Mouse (Mus musculus): ENCODE measurements around the gene Rsbn1l. TPM values are rescaled to one million over a fixed set of nuclear protein-coding genes. Genes with fewer than 3 reads are reported as not detected.

The Rsbn1l gene
- polyA plus RNA-seq, 1 experiment from 2014 or later: 3.7 TPM

DNA sequence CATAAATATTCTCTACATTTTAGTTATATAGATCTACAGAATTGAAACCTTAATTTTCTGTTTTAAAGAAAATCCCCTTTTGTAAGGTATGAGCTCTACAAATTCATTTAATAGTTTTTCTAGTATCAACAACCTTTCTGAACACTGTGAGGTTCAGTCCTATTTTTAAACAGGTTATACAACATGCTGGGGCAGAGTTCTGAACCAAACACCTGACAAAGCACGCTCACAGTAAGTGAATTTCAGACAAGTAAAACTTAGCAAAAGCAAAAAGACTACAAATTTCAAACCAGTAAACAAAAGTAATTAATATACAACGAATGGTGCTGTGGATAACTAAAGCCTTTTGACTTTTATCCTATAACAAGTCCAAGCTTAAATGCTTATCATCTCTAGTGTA lies 97.8 kb downstream of the Rsbn1l start:
- 75% methylated on average over 2 of the region's 2 CpGs for WGBS (ENCODE audit: insufficient replicate concordance)
- no peak overlapping the region for H3K27ac ChIP-seq (ENCODE audit: low read depth)
- H3K27me3 ChIP-seq (ENCODE audit: insufficient read depth, low read length): no peaks in the 10 kb centered on the region
- no peak overlapping the region for H3K9ac ChIP-seq (replicated peaks)
- no peak overlapping the region for H3K4me2 ChIP-seq (ENCODE audit: low read depth, low read length)
- ATAC-seq: no peak
- TF ChIP-seq EP300 (IDR thresholded peaks at IDR 0.05; ENCODE audit: low read depth): no peak
- no peak for TF ChIP-seq CTCF (IDR thresholded peaks at IDR 0.05; ENCODE audit: low read depth)
- H3K4me1 ChIP-seq (ENCODE audit: insufficient read depth): no peaks in the 10 kb centered on the region
- H3K36me3 ChIP-seq (replicated peaks; ENCODE audit: insufficient read depth, low read length): no peaks in the 10 kb centered on the region
- H3K9me3 ChIP-seq (ENCODE audit: low read length): no peaks in the 10 kb centered on the region
- DNase-seq: no peak
- H3K4me3 ChIP-seq (ENCODE audit: low read depth, low read length): no peak overlapping the region

DNA sequence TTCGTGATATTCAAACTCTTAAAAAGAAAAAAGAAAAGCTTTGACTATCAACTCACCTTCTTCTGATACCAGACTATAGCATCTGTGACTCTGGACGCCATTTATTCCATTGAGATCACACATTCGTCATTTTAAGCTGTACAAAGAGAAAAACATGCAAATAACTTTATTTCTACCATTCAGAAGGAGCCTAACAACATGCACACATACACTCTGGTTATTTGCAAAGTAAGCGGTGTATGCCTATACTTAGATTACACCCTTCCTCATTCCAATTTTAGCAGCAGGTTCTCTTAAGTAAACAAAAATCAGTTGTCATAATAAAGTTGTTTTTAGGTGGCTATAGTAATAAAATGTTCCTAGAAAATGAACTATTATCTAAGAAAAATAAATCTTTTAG lies 101.1 kb downstream of the Rsbn1l start:
- DNase-seq (no peak), ATAC-seq (no peak)
- Histone ChIP-seq H3K27ac (ENCODE audit: low read depth) (no peak overlapping the region), H3K9ac (replicated peaks) (no peak overlapping the region), H3K36me3 (replicated peaks; ENCODE audit: insufficient read depth, low read length) (no peaks in the 10 kb centered on the region), H3K27me3 (ENCODE audit: insufficient read depth, low read length) (no peaks in the 10 kb centered on the region), H3K9me3 (ENCODE audit: low read length) (no peaks in the 10 kb centered on the region), H3K4me3 (ENCODE audit: low read depth, low read length) (no peak overlapping the region), H3K4me2 (ENCODE audit: low read depth, low read length) (no peak overlapping the region), H3K4me1 (ENCODE audit: insufficient read depth) (no peaks in the 10 kb centered on the region)
- 78% methylated on average over 4 of the region's 4 CpGs for WGBS (ENCODE audit: insufficient replicate concordance)
- TF ChIP-seq EP300 (IDR thresholded peaks at IDR 0.05; ENCODE audit: low read depth) (no peak), CTCF (IDR thresholded peaks at IDR 0.05; ENCODE audit: low read depth) (no peak)

DNA sequence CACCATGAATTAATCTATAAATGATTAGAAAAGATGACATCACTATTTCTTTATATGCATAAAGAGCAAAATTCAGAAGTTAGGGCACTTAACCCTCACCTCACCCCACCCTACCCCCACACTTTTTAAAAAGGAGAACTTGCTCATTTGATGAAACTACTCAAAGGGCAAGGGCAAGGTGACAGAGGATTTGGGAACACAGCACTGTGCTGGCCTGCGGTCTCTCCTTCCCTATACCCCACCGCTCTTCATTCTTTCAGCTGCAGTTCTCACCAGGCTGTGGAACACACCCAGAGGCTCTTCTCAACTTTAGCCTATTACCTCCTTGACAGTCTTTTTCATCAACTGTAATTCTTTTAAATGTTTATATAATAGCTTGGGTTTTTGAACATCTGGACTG lies 109.2 kb downstream of the Rsbn1l start:
- WGBS (ENCODE audit: insufficient replicate concordance): 57% methylated on average over 2 of the region's 2 CpGs
- no peak for DNase-seq
- ATAC-seq: no peak

DNA sequence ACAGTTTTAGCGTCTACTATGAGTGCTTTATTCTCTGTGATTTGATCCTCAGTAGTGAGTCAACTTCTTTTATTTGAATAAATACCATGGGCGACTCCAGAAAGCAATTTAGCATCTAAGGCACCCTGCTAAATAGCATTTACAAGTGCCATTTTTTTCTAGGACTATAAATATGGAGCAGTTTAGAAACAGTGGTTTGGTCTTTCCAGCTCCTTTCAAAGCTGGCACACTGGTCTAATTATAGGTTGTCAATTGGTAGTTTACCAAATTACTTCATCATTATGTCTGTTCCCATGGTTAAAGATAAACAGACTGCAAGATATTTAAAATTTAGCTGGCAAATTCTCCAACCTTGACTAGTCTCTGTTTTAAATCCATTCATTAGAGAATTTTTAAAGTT lies 112.4 kb downstream of the Rsbn1l start:
- Histone ChIP-seq H3K4me2 (ENCODE audit: low read depth, low read length) (no peak overlapping the region), H3K4me1 (ENCODE audit: insufficient read depth) (no peaks in the 10 kb centered on the region), H3K36me3 (replicated peaks; ENCODE audit: insufficient read depth, low read length) (no peaks in the 10 kb centered on the region), H3K4me3 (ENCODE audit: low read depth, low read length) (no peak overlapping the region), H3K9ac (replicated peaks) (no peak overlapping the region), H3K27me3 (ENCODE audit: insufficient read depth, low read length) (no peaks in the 10 kb centered on the region), H3K27ac (ENCODE audit: low read depth) (no peak overlapping the region), H3K9me3 (ENCODE audit: low read length) (no peaks in the 10 kb centered on the region)
- DNase-seq: no peak
- no peak for ATAC-seq
- TF ChIP-seq CTCF (IDR thresholded peaks at IDR 0.05; ENCODE audit: low read depth) (no peak), EP300 (IDR thresholded peaks at IDR 0.05; ENCODE audit: low read depth) (no peak)
- WGBS (ENCODE audit: insufficient replicate concordance): 87% methylated on average over 2 of the region's 2 CpGs

More for the DNA sequence above, 109.2 kb downstream of the Rsbn1l start:
- Histone ChIP-seq H3K27ac (ENCODE audit: low read depth) (no peak overlapping the region), H3K4me1 (ENCODE audit: insufficient read depth) (no peaks in the 10 kb centered on the region), H3K4me3 (ENCODE audit: low read depth, low read length) (no peak overlapping the region), H3K27me3 (ENCODE audit: insufficient read depth, low read length) (no peaks in the 10 kb centered on the region), H3K36me3 (replicated peaks; ENCODE audit: insufficient read depth, low read length) (no peaks in the 10 kb centered on the region), H3K9me3 (ENCODE audit: low read length) (no peaks in the 10 kb centered on the region), H3K9ac (replicated peaks) (no peak overlapping the region), H3K4me2 (ENCODE audit: low read depth, low read length) (no peak overlapping the region)
- TF ChIP-seq EP300 (IDR thresholded peaks at IDR 0.05; ENCODE audit: low read depth) (no peak), CTCF (IDR thresholded peaks at IDR 0.05; ENCODE audit: low read depth) (no peak)

DNA sequence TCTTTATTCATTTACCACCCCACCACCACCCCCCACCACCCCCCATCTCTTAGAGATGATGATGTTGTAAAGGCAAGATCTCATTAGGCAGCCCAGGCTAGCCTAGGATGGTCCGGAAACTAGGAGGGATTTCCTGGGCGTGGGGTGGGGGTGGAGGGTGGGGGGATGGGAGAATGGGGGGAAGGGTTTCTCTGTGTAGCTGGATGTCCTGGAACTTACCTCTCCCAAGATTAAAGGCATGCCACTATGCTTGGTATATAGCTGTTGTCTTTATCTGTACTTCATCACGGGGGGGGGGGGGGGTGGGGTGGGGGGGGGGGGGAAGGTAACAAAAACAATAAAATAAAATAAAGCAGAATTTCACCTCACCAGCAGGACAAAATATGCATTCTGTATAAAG lies 112.8 kb downstream of the Rsbn1l start:
- ATAC-seq: no peak
- TF ChIP-seq CTCF (IDR thresholded peaks at IDR 0.05; ENCODE audit: low read depth) (no peak), EP300 (IDR thresholded peaks at IDR 0.05; ENCODE audit: low read depth) (no peak)
- no peaks in the 10 kb centered on the region for H3K4me1 ChIP-seq (ENCODE audit: insufficient read depth)
- H3K4me3 ChIP-seq (ENCODE audit: low read depth, low read length): no peak overlapping the region
- no peaks in the 10 kb centered on the region for H3K36me3 ChIP-seq (replicated peaks; ENCODE audit: insufficient read depth, low read length)
- 65% methylated on average over 2 of the region's 3 CpGs for WGBS (ENCODE audit: insufficient replicate concordance)
- no peaks in the 10 kb centered on the region for H3K27me3 ChIP-seq (ENCODE audit: insufficient read depth, low read length)
- DNase-seq: no peak
- H3K4me2 ChIP-seq (ENCODE audit: low read depth, low read length): no peak overlapping the region
- no peaks in the 10 kb centered on the region for H3K9me3 ChIP-seq (ENCODE audit: low read length)
- H3K27ac ChIP-seq (ENCODE audit: low read depth): no peak overlapping the region
- H3K9ac ChIP-seq (replicated peaks): no peak overlapping the region

Other genes starting within 250 kb of the Rsbn1l start
- 2.8 and 3.2 TPM in 2 replicates for gene Phtf2, start 74.3 kb downstream of the Rsbn1l start, polyA plus RNA-seq (2015; fragmentation: Nextera tagmentation; extraction: Ambion mirVana)
- 49.7 and 55.5 TPM in 2 replicates for gene Tmem60, start 74.2 kb downstream of the Rsbn1l start, polyA plus RNA-seq (2015; fragmentation: Nextera tagmentation; extraction: Ambion mirVana)
- gene Ptpn12, start 99.5 kb upstream of the Rsbn1l start, polyA plus RNA-seq (2015; fragmentation: Nextera tagmentation; extraction: Ambion mirVana): 11.3 and 12.5 TPM in 2 replicates
- gene Gsap, start 229.9 kb upstream of the Rsbn1l start, polyA plus RNA-seq (2015; fragmentation: Nextera tagmentation; extraction: Ambion mirVana): 2.9 and 3.2 TPM in 2 replicates